In genomic region chr2:30927151-30927781, GRCm38 (mm10) we compare ENCODE assay signal across 8 mouse cellular contexts. TPM values are rescaled to one million over a fixed set of nuclear protein-coding genes. Genes with fewer than 3 reads are reported as not detected.
A peak's percentile ranks its signal among the peaks of the same experiment; 100 is the strongest.
DNase-seq lines count a peak whose midpoint lies in the region; ATAC-seq and TF ChIP-seq lines count a peak whose summit lies in the region.

No protein-coding gene starts in this region.

- 0 out of 2 replicates have a peak overlapping the region, but pooled peaks have one; percentile 8 for H3K9ac ChIP-seq in heart, embryonic 15.5 days

- no peaks in the 10 kb centered on the region for H3K9me3 ChIP-seq in E14TG2a.4 (ENCODE audit: low read length)
- H3K9me3 ChIP-seq in heart, embryonic 15.5 days (replicated peaks), result no peaks in the 10 kb centered on the region

- peak; percentile 94 for DNase-seq in heart, adult 11 months
- no peak for DNase-seq in heart, adult 8-10 months (ENCODE audit: low spot score)
- peak; percentile 70 to 88 for DNase-seq in lung, postnatal 4 days
- no peak for DNase-seq in urinary bladder, postnatal 25 days (ENCODE audit: low spot score)
- DNase-seq in right cerebral cortex, postnatal 14 days, result no peak
- no peak for DNase-seq in frontal cortex, postnatal 14 days (ENCODE audit: low spot score in 2 of 2)

- H3K4me1 ChIP-seq in E14TG2a.4 (replicated peaks; ENCODE audit: low read depth, low read length), result peaks cover 60% of the 10 kb centered on the region
- peaks cover 31% of the 10 kb centered on the region for H3K4me1 ChIP-seq in heart, embryonic 15.5 days (replicated peaks)

- WGBS in heart, embryonic 15.5 days, result 31% methylated on average over 9 of the region's 9 CpGs

- no peak overlapping the region for H3K4me2 ChIP-seq in heart, embryonic 15.5 days

- peak overlapping the region; percentile 44 for H3K4me3 ChIP-seq in E14TG2a.4 (replicated peaks; ENCODE audit: low read length)
- no peak overlapping the region for H3K4me3 ChIP-seq in heart, embryonic 15.5 days

- H3K27ac ChIP-seq in heart, embryonic 15.5 days, result peak overlapping the region; percentile 68

- no peak for TF ChIP-seq CTCF in E14TG2a.4 (conservative IDR thresholded peaks at IDR 0.05; ENCODE audit: low read length)

- peaks cover 28% of the 10 kb centered on the region for H3K27me3 ChIP-seq in E14TG2a.4 (ENCODE audit: insufficient read depth, low read length)
- no peaks in the 10 kb centered on the region for H3K27me3 ChIP-seq in heart, embryonic 15.5 days

- no peak for ATAC-seq in heart, embryonic 15.5 days (replicated peaks; ENCODE audit: insufficient number of reproducible peaks, insufficient read depth, low FRiP score, low read depth)

- H3K36me3 ChIP-seq in E14TG2a.4 (ENCODE audit: insufficient read depth, low read length), result no peaks in the 10 kb centered on the region
- H3K36me3 ChIP-seq in heart, embryonic 15.5 days, result no peaks in the 10 kb centered on the region

RNA-seq across cellular contexts. Expression of gene Ptges, which starts 2.4 kb away (rescaled TPM):
- 1 to 10 TPM; 1.3 to 3.1 (median 1.9) TPM for total RNA-seq in heart, adult 8-10 months (2022)
- 2.6 and 4.4 TPM in 2 replicates for polyA plus RNA-seq in heart, embryonic 15.5 days (2015; fragmentation: Nextera tagmentation; extraction: Ambion mirVana)

RNA-seq across cellular contexts. Expression of gene Tor1b, which starts 25.5 kb away (rescaled TPM):
- 10 to 100 TPM; 27.8 to 28.4 (median 28.2) TPM for total RNA-seq in heart, adult 8-10 months (2022)
- 20.4 and 25.0 TPM in 2 replicates for polyA plus RNA-seq in heart, embryonic 15.5 days (2015; fragmentation: Nextera tagmentation; extraction: Ambion mirVana)

RNA-seq across cellular contexts. Expression of gene Tor1a, which starts 40.5 kb away (rescaled TPM):
- total RNA-seq in heart, adult 8-10 months (2022), result 10 to 100 TPM in 2 of 4 experiments, 1 to 10 TPM in 2; 8.3 to 14.3 (median 9.9) TPM
- 45.9 and 49.4 TPM in 2 replicates for polyA plus RNA-seq in heart, embryonic 15.5 days (2015; fragmentation: Nextera tagmentation; extraction: Ambion mirVana)

RNA-seq across cellular contexts. Expression of gene BC005624, which starts 54.7 kb away (rescaled TPM):
- total RNA-seq in heart, adult 8-10 months (2022), result 10 to 100 TPM; 20.1 to 28.3 (median 24.1) TPM
- 33.3 and 38.4 TPM in 2 replicates for polyA plus RNA-seq in heart, embryonic 15.5 days (2015; fragmentation: Nextera tagmentation; extraction: Ambion mirVana)

RNA-seq across cellular contexts. Expression of gene Usp20, which starts 54.8 kb away (rescaled TPM):
- 10 to 100 TPM; 53.8 to 62.3 (median 59.7) TPM for total RNA-seq in heart, adult 8-10 months (2022)
- polyA plus RNA-seq in heart, embryonic 15.5 days (2015; fragmentation: Nextera tagmentation; extraction: Ambion mirVana), result 38.5 and 42.9 TPM in 2 replicates

Comparison
In these comparisons a context has a peak if more than half of its experiments do, and no peak if none do; other contexts are left out.
1. DNase-seq: peak in heart, adult 11 months (single experiment) and lung, postnatal 4 days (2 of 2); none in heart, adult 8-10 months (single experiment), urinary bladder, postnatal 25 days (single experiment), right cerebral cortex, postnatal 14 days (single experiment) and frontal cortex, postnatal 14 days (0 of 2).